Mouse (Mus musculus): ENCODE data around the gene Pitpnm1. TPM values are rescaled to one million over a fixed set of nuclear protein-coding genes. Genes with fewer than 3 reads are reported as not detected.
A peak's percentile ranks its signal among the peaks of the same experiment; 100 is the strongest.

The Pitpnm1 gene
- total RNA-seq, 1 experiment from 2014 or later, result 95.1 TPM

DNA sequence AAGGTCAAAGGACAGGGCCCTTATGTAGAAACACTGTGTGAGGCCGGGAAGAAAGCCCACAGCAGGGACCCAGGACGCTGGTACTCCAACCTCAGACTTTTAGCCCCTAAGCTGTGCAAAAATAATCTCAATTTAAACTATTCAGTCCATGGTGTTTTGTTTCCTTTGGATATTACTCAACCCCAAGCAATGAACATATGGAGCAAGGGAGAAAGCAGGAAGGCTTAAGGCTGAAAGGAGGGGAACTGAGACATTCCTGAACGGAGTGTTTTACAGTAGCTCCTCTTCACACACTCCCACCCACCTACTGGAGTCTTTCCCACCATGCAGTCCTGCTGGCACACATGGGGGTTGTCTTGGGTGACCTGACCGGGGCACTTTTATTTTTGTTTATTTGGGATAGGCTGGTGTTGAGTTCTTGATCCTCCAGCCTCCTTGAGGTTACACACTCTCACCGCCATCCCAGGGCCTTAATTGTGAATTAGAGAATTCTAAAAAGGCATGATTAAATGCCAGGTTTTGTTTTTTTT, 5.0 kb upstream of the Pitpnm1 start:
- DNase-seq, result no peak

DNA sequence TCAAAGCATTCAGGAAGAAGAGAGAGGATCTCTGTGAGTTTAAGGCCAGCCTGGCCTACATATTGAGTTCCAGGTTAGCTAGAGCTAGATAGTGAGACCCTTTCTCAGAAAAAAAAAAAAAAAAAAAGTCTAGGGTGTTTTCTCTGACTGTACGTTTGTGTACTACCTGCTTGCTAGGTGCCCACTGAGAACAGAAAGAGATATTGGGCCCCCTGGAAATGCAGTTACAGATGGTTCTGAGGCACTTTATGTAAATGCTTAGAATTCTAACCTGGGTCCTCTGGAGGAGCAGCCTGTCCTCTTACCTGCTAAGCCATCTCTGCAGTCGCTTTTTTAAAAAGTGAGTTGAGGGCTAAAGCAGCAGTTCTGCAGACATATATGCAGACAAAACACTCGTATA, 4.0 kb upstream of the Pitpnm1 start:
- DNase-seq, result no peak

DNA sequence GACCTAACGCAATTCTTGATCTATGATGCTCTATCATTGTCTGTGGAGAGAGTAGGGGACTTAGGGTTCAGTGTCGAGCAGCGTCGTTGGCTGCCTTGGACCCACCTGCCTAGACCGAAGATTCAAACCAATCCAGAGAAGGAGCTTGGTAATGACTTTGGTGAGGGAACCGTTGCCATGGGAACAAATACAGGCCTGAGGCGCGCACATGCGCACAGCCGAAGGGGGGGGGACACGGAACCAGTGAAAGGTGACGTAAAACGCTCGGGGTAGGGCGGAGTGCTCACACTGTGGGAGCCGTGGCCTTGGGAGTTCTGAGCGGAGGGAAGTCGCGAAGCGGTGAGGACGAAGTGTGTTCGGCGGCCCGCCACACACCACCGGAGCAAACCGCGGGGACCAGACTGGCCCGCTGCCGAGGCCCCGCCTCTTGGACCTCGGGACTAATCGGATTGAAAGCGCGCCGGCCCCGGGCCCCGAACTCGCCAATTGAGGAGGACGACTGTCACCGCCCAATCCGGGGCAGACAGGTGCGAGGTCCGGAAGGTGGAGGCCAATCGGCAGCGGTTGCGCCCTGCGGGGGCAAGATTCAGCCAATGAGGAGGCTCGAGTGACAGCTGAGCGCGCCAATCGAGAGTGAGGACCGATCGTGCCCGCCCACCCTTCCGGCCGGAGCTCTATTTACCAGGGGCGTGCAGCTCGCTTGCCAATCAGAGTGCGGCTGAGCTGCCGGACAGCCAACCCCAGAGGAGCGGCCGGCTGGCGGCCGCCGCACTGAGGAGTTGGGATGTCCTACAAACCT, 3.0 kb upstream of the Pitpnm1 start, which contains the start of gene Cdk2ap2:
Gene Cdk2ap2 (plus strand): TSS at position 541 of the 799 bp plus-strand sequence.
- peak; percentile 99 for DNase-seq

DNA sequence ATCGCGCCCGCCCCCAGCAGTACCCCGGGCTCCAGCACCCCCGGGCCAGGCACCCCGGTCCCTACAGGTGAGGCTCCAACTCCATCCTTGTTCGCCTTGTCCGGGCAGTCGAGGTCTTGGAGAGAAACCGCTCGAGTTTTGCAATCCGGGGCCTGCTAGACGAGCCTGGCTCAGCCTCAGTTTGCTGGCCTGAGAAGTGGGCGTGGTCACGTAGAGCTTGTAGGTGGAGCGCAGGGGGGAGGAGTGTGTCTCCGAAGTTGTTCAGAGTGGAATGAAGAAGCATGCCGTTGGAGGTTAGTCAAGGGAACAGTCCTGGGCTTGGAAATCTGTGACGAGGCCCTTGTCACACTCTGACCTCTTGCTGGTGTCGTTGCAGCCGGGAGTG, 2.4 kb upstream of the Pitpnm1 start:
- DNase-seq, result no peak

DNA sequence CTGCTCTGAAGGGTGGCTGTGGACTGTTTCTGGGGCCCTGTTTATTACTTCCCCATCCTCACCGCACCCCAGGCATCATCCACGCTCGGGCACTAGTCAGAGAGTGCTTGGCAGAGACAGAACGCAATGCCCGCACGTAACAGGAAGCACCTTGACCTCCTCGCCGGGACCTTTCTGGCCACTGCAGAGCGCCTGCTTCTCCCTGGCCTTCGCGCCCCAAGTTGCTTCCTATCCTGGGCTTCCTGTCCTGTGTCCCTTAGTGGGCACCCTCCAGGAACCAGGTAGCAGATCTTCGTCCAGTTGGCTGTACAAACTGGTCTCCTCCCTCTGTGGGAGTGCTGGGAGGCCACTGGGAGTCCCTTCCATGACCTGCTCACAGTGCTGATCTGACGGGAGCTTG, 1.4 kb upstream of the Pitpnm1 start:
- DNase-seq, result peak; percentile 36

DNA sequence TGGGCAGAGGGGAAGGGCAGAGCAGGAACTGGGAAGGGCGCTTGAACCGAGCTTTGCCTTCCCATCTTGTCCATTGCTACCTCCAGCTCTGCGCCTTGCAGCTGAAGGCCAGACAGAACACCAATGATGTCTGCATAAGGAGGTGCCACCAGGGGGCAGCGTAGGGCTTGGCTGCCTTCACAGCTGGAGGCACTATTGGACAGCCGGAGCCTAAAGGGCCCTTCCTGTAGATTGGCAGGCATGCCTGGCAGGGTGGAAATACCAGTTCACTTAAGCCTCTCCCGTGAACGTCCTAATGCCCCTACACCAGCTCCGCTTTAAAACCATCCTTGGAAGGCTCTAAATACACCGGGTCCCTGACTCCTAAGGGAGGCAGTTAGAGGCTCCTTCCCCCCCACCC, 742 bp upstream of the Pitpnm1 start:
- DNase-seq, result peak; percentile 96

DNA sequence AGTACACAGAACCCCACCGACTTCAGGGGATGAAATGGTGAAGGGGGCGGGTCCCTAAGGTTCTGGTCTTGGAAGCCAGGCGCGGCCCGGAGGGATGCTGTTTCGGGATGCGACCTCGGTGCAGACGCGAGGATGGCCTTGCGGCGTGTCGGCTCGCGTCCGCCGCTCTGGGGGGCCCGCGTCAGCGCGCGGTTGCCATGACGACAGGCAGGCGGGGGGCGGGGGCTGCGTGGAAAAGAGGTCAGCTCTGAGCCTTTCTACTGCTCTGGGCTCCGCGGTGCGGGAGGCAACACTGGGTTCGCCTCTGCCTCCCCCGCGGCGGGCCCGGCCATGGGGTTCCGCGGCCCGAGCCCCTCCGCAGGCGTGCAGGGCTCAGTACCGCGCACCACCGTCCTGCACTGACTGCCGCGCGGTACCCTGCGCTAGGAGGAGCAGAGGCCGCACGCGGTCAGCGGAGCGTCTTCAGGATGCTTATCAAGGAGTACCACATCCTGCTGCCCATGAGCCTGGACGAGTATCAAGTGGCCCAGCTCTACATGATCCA, 992 bp downstream of the Pitpnm1 start:
- peak; percentile 85 for DNase-seq

DNA sequence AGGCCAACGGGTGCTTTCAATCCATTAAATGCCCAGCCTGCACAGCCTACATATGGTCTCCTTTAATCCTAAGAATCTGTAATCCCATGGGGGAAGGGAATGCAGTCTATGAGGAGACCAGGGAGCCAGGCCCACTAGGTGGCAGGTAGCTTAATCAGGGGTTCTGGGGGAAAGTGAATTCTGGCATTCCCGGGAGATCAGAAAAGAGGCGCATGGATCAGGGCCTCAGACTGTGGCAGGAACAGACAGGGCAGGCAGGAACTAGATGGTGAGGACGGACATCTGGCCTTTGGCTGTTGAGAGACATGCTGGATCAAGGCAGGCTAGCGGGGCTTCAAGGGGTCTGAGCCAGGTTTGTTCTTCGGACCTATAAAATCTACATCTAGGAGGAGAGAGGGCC, 1.7 kb downstream of the Pitpnm1 start:
- DNase-seq, result no peak

DNA sequence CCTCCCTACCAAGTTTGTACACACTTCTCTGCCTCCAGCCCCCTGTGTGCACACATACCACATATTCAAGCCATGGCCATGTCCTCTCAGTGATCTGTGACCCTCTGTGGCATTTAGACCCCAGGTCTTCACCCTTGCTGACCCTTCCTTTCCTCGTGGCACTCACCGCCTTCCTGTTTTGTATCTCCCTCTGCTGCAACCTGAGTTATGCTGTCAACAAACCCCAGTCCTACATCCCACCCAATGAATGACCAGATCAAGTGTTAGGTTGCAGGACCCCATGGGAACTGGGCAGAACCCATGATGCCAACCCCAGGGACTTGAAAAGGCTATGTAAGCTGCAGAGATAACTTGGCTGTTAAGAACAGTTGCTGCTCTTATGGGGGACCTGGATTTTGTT, 2.3 kb downstream of the Pitpnm1 start:
- no peak for DNase-seq

DNA sequence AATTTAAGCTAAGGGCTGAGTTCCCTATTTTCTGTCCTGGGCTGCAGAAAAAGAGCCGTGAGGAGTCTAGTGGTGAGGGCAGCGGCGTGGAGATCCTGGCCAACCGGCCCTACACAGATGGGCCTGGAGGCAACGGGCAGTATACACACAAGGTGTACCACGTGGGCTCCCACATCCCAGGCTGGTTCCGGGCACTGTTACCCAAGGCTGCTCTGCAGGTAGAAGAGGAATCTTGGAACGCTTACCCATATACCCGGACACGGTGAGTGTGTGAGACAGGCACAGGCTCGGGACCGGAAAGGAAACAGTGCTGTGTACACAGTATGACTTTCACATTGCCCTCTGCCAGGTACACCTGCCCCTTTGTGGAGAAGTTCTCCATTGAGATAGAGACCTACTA, 2.8 kb downstream of the Pitpnm1 start:
- DNase-seq, result no peak

DNA sequence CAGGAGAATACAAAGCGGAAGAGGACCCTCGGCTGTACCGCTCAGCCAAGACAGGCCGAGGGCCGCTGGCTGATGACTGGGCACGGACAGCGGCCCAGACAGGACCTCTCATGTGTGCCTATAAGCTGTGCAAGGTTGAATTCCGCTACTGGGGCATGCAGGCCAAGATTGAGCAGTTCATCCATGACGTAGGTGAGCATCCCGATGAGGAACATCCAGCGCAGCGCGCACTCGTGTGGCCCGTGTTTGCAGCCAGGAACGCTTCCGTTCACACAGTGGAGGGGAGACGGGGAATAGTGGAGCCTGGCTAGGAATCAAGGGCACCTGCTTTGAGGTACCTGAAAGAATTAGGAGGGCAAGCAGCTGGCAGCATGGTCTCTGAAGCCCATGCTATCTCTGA, 3.5 kb downstream of the Pitpnm1 start:
- DNase-seq, result no peak

DNA sequence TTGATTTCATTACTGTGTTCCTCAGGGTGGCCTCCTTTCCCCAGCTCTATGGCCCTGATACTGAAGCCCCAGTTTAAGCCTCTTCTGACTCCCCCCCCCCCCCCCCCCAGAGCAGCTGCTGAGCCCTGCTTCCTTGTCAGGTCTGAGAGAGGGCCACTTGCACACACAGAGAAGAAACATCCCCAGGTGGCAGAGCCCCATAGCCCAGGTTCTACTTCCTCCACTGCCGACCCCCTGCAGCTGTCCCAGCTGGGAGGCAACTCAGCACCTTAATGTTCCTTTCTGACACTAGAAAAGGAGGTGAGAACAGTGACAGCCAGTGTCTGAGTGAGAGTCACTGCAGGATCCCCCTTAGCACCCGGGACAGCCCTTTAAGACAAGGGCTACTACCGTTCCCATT, 4.0 kb downstream of the Pitpnm1 start:
- no peak for DNase-seq

DNA sequence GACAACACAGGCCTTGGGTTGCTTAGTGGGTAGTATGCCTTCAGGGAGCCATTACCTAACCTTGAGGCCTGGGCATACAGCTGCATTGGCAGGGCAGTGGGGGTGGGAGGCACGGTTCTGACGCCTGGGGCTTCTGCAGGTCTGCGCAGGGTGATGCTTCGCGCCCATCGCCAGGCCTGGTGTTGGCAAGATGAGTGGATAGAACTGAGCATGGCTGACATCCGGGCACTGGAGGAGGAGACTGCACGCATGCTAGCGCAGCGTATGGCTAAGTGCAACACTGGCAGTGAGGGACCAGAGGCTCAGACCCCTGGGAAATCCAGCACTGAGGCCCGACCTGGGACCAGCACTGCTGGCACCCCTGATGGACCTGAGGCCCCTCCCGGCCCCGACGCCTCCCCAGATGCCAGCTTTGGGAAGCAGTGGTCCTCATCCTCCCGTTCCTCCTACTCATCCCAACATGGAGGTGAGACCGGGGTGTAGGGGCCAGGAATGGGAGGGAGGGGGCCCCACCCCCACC, 4.9 kb downstream of the Pitpnm1 start:
- no peak for DNase-seq

DNA sequence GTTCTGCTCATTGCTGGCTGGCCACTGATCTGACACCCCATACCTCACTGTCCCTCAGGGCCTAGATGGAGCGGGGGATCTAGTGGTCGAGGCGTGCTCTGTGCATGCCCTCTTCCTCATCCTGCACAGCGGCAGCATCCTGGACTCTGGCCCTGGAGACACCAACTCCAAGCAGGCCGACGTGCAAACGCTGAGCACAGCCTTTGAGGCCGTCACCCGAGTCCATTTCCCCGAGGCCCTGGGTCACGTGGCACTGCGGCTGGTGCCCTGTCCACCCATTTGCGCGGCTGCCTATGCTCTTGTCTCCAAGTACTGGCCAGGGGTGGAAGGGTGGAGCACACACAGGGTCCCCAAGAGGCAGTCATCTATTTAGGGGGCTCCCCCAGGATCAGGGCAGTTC, 6.9 kb downstream of the Pitpnm1 start:
- DNase-seq, result no peak

DNA sequence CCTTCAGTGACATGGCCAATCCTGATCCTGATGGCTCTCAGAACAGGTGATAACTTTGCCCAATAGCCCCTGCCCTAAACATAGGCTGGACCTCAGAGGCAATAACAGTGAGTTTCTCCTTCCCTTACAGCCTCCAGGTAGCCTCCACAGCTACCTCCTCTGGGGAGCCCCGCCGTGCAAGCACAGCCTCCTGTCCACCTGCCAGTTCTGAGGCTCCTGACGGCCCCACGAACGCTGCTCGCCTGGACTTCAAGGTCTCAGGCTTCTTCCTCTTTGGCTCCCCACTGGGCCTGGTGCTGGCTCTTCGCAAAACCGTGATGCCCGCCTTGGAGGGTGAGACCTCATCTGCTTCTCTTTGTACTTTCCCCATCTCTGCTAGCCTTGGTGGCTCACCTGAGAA, 8.7 kb downstream of the Pitpnm1 start:
- DNase-seq, result no peak

DNA sequence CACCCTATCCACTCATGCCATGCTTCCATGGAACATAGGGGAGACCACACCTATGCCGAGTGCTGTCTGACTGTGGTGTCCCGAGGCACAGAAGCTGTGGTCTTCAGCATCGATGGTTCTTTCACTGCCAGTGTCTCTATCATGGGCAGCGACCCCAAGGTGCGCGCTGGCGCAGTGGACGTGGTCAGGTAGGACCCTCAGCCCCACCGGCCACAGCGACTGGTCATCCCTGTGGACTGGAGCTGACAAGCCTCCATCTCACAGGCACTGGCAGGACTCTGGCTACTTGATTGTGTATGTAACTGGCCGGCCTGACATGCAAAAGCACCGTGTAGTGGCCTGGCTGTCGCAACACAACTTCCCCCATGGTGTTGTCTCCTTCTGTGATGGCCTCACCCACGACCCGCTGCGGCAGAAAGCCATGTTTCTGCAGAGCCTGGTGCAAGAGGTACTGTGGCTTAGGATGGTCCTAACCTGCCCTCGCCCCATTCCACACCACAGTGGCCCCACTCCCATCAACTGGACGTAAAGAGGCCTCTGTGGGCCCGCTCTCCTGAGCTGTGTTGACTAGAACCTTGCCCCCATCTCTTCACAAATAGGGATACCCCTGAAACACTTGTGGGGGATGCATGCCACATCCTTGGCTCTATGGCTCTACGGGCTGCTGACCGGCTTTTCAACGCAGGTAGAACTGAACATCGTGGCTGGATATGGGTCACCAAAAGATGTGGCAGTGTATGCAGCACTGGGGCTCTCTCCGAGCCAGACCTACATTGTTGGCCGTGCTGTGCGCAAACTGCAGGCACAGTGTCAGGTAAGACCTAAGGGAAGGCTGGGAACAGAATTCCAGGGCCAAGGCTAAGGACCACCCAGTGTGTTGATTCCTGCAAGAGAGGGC, 12.5 kb downstream of the Pitpnm1 start:
- no peak for DNase-seq

DNA sequence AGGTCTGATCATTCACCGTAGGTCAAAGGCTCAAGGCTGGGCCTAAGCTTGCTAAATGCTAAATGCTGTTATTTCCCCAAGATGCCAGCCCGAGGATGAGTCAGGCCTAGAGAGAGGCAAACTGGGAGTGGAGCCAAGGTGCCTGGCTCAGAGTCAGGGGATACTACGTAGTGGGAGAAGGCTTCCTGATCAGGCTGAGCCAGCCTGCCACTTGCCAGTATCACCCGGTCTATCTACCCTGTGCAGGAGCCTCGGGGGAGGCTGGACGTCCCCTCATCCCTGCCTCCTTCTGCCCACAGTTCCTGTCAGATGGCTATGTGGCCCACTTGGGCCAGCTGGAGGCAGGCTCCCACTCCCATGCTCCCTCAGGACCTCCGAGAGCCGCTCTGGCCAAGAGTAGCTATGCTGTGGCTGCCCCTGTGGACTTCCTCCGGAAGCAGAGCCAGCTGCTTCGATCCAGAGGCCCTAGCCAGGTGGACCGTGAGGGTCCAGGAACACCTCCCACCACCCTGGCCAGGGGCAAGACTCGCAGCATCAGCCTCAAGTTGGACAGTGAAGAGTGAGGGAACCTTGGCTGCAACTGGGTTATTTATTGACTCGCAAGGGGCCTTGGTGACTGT, 13.5 kb downstream of the Pitpnm1 start:
- DNase-seq, result peak; percentile 98

DNA sequence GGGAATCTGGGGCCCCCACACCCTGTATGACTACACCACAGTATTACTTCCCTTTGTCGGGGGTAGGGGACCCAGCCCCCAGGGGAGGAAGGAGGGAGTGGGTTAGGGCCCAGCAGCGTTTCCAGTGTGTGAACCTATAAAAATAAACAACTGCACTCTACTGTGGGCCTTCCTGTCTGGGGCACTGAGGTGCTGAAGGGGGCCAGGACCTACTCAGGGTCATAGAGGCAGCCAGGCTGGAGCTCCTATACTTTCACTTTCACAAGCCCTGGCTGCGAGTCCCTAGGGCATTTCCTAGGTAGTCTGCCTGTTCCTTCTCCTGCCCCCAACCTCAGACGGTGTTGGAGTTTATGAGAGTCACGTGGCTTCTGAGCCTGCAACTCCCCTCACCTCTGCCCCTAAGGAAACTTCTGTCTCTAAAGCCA, 14.0 kb downstream of the Pitpnm1 start:
- DNase-seq, result peak; percentile 65

DNA sequence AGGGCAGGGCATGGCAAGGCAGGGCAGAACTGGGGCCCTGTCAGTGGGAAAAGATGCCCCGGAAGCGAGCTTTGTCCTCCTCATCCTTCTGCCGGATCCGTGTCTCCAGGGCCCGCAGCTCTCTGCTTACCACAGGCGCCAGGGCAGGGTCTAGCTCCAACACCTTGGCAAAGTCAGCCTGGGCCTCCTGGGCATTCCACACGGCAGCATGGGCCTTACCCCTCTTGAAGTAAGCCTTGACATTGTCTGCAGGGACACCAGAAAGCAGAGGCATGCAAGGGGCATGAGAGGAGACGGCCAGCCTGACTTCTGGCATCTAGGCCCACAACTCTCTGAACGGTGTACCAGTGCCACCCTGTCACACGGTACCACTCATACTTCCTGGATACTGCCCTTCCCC, 14.8 kb downstream of the Pitpnm1 start:
- DNase-seq, result no peak

DNA sequence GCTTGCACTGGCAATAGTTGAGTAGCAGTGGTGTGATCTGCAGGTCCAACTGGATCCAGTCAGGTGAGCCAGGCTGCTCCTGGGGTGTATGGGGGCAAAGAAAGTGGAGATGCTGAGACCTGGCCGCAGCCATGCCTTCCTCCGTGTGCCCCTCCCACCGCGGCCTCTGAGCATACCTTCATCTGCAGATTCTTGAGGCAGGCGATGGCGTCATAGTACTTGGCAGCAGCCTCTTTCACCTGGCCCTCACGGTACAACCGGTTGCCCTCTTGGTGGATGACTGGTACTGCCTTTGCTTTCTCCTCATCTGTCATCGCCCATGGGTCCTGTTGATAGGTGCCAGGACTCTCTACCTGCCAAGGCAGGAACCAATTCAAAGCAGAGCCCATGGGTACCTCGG, 15.3 kb downstream of the Pitpnm1 start:
- no peak for DNase-seq

DNA sequence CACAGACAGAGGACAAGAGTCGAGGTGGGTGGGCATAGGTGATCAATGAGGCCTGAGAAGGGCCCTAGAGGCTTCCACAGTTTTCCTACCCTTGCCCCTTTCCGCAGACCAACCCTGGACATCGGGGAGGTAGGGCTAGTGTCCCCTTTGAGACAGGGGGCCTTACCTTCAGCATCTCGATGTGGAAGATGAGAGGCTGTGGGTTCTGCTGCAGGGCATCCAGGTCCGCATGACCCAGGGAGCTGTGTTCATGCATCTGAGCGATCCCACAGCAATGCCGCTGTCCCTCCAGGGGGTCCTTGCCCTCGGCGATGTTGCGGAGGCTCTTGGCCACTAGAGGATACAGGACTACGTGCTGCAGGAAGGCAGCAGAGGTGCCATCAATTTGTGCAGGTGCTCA, 16.0 kb downstream of the Pitpnm1 start:
- DNase-seq, result no peak

DNA sequence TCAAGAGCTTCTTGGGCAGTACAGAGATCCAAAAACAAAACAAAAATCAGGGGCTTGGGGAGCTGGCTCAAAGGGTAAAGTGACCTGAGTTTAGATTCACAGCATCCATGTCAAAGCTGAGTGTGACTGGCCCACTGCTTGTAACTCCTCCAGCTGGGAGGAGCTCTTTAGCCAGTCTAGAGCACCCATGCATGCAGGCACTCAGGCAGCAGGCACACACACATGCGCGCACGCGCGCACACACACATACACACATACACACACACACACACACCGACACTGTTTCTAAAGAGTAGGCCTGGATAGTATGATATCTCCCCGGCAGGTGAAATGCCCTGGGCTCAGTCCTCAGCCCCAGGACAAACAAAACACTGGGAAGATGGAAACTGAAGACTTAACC, 17.2 kb downstream of the Pitpnm1 start:
- no peak for DNase-seq
